Comparison of ENCODE assay signal across 26 mouse cellular contexts in genomic region chr3:66465371-66465770, GRCm38 (mm10).
"Had no signal": no experiment of that assay in that cellular context is flagged by ENCODE, and none has a peak within 500 bp of the region (broad histone marks: within the 10 kb centered on the region; RNA-seq: fewer than 3 reads in every experiment).

No protein-coding gene starts in this region.

- H3K4me2 ChIP-seq: heart, embryonic 12.5 days; hindbrain, embryonic 13.5 days; hindbrain, embryonic 15.5 days; intestine, embryonic 15.5 days; limb, embryonic 12.5 days; liver, embryonic 11.5 days; liver, embryonic 13.5 days; liver, embryonic 15.5 days had no signal

- H3K9ac ChIP-seq: heart, embryonic 12.5 days; hindbrain, embryonic 13.5 days; hindbrain, embryonic 15.5 days; intestine, embryonic 15.5 days; limb, embryonic 12.5 days; liver, embryonic 13.5 days; liver, embryonic 15.5 days had no signal

- H3K27ac ChIP-seq: gastrocnemius, adult 2 months; heart, embryonic 10.5 days; hindbrain, embryonic 10.5 days; hindbrain, embryonic 13.5 days; hindbrain, embryonic 15.5 days; intestine, embryonic 15.5 days; layer of hippocampus, adult 2 months; limb, embryonic 10.5 days; limb, embryonic 12.5 days; liver, embryonic 13.5 days; liver, embryonic 15.5 days had no signal

- H3K4me1 ChIP-seq: heart, embryonic 10.5 days; hindbrain, embryonic 10.5 days; hindbrain, embryonic 13.5 days; hindbrain, embryonic 15.5 days; intestine, embryonic 15.5 days; limb, embryonic 10.5 days; limb, embryonic 12.5 days; liver, embryonic 13.5 days; liver, embryonic 15.5 days had no signal

- H3K9me3 ChIP-seq: heart, embryonic 10.5 days; heart, embryonic 12.5 days; hindbrain, embryonic 10.5 days; hindbrain, embryonic 13.5 days; hindbrain, embryonic 15.5 days; intestine, embryonic 15.5 days; limb, embryonic 10.5 days; limb, embryonic 12.5 days; liver, embryonic 13.5 days; liver, embryonic 15.5 days had no signal

- H3K27me3 ChIP-seq: heart, embryonic 12.5 days; hindbrain, embryonic 13.5 days; hindbrain, embryonic 15.5 days; intestine, embryonic 15.5 days; limb, embryonic 12.5 days; liver, embryonic 13.5 days; liver, embryonic 15.5 days had no signal

- ATAC-seq: inflammation-experienced regulatory T-cells, adult 6 months; intestine, embryonic 15.5 days; intestine, postnatal 0 days had no signal

- DNase-seq: gastrocnemius, adult 2 months; gastrocnemius, postnatal 10 days; gastrocnemius, postnatal 25 days; heart, adult 18-20 months; heart, postnatal 10 days; heart, postnatal 4 days; kidney, adult 18-20 months; kidney, adult 8-10 months; kidney, postnatal 10 days; kidney, postnatal 25 days; kidney, postnatal 4 days; liver; liver, embryonic 13.5 days had no signal

- H3K36me3 ChIP-seq: heart, embryonic 10.5 days; heart, embryonic 12.5 days; hindbrain, embryonic 10.5 days; hindbrain, embryonic 13.5 days; hindbrain, embryonic 15.5 days; intestine, embryonic 15.5 days; limb, embryonic 10.5 days; limb, embryonic 12.5 days; liver, embryonic 13.5 days; liver, embryonic 15.5 days had no signal

- H3K4me3 ChIP-seq: gastrocnemius, adult 2 months; heart, embryonic 10.5 days; heart, embryonic 12.5 days; hindbrain, embryonic 10.5 days; hindbrain, embryonic 13.5 days; hindbrain, embryonic 15.5 days; intestine, embryonic 15.5 days; layer of hippocampus, adult 2 months; limb, embryonic 10.5 days; limb, embryonic 12.5 days; liver, embryonic 13.5 days; liver, embryonic 15.5 days had no signal
